Mouse (Mus musculus): Measurements from ENCODE around the gene Map3k4. TPM values are rescaled to one million over a fixed set of nuclear protein-coding genes. Genes with fewer than 3 reads are reported as not detected.

Map3k4 gene
- total and polyA plus RNA-seq, 3 experiments: 12.7 to 22.6 (median 20.9) TPM

DNA sequence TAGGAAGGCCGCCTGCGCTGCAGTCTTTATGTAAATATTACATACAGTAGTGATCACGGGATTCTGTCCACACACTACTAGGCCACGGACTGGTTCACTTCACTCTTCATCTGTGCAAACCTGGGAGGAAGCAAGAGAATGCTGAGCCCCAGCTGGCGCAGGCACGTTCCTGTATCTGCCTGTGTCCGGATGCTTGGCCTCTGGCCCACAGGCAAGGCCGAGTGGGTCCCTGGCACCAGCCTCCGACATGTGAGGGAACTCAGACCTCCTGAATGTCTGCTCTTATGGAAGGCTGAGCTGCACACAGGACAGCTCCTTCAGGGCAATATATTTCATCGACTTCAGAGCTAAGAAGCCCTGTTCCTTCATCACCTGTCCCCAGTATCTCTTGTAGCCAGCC is 90.6 kb downstream of the Map3k4 start:
- no peaks in the 10 kb centered on the region for H3K27me3 ChIP-seq (replicated peaks)
- H3K27ac ChIP-seq (ENCODE audit: insufficient read depth, low read depth): no peak overlapping the region
- peaks cover 38 to 88% of the 10 kb centered on the region in 2 experiments for H3K36me3 ChIP-seq (replicated peaks in 1 of 2; ENCODE audit: control insufficient read depth in 1 of 2, insufficient read depth in 1 of 2, low read length in 1 of 2)
- no peak overlapping the region for H3K4me2 ChIP-seq (ENCODE audit: insufficient read depth, low read depth, poor library complexity, severe bottlenecking)
- H3K9me3 ChIP-seq (replicated peaks; ENCODE audit: low read length): no peaks in the 10 kb centered on the region
- no peak overlapping the region for H3K9ac ChIP-seq (ENCODE audit: insufficient read depth, low read depth)
- no peaks in the 10 kb centered on the region for H3K79me2 ChIP-seq (replicated peaks; ENCODE audit: control insufficient read depth, extremely low read depth, insufficient read depth, poor library complexity, severe bottlenecking)
- H3K4me1 ChIP-seq (ENCODE audit: control insufficient read depth in 1 of 2, insufficient read depth in 2 of 2): peaks cover 0 to 10% of the 10 kb centered on the region in 2 experiments; a peak in 2 of 4 replicates
- DNase-seq (ENCODE audit: extremely low read depth): no peak
- dilution Hi-C loops (cut with MboI; ENCODE audit: extremely low pct_ligation_motif_present, extremely low pct_unique_long_range_greater_than_20kb, low sequenced_read_pairs): no loop called here
- in situ Hi-C loops (cut with MboI; ENCODE audit: low pct_ligation_motif_present, low pct_unique_long_range_greater_than_20kb, low sequenced_read_pairs): no loop called here
- no peak for TF ChIP-seq MXI1 (IDR thresholded peaks at IDR 0.05; ENCODE audit: low read depth, low read length)
- no peak overlapping the region for H3K4me3 ChIP-seq (replicated peaks in 1 of 3; ENCODE audit: low read depth in 2 of 3, low read length in 2 of 3, poor library complexity in 1 of 3)

DNA sequence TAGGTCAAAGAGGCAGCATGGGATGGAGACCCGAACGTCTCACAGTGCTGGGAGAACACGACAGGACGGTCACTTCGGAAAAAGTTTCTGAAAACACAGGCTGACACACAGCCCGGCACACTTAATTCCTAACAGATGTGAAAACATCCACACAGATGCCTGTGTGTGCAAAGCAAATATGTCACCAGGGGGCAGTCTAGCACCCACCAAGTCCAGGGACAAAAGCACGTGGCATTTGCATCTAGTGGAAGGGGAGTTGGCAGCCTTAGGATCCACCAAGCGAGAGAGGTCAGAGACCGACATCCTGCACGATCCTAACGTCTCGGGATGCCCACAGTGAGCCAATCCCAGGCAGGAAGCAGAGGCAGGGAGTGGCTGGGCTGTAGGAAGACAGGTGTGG is 92.0 kb downstream of the Map3k4 start:
- TF ChIP-seq NELFE (IDR thresholded peaks at IDR 0.05; ENCODE audit: low read depth, low read length) (no peak), ZMIZ1 (IDR thresholded peaks at IDR 0.05; ENCODE audit: low read depth, low read length) (0 out of 2 replicates have a peak, but pooled peaks have one; percentile 0), SMC3 (IDR thresholded peaks at IDR 0.05; ENCODE audit: low read depth, low read length) (peak; percentile 72), GABPA (IDR thresholded peaks at IDR 0.05; ENCODE audit: insufficient replicate concordance, low read depth, low read length) (no peak), PAX5 (IDR thresholded peaks at IDR 0.05; ENCODE audit: low read length) (no peak), RAD21 (IDR thresholded peaks at IDR 0.05; ENCODE audit: low read depth, low read length) (peak; percentile 58), TCF12 (IDR thresholded peaks at IDR 0.05; ENCODE audit: low read depth, low read length) (no peak), CTCF (conservative IDR thresholded peaks at IDR 0.05 in 1 of 2, IDR thresholded peaks at IDR 0.05 in 1 of 2; ENCODE audit: low read depth in 2 of 2, low read length in 2 of 2) (peak; percentile 19 to 75; a peak in 3 of 4 replicates), EP300 (IDR thresholded peaks at IDR 0.05; ENCODE audit: low read length) (no peak), MYC (IDR thresholded peaks at IDR 0.05; ENCODE audit: low read depth, low read length) (peak; percentile 93), HCFC1 (IDR thresholded peaks at IDR 0.05; ENCODE audit: low read depth, low read length) (no peak), BHLHE40 (IDR thresholded peaks at IDR 0.05; ENCODE audit: low read depth, low read length) (peak; percentile 56), MXI1 (IDR thresholded peaks at IDR 0.05; ENCODE audit: low read depth, low read length) (0 out of 2 replicates have a peak, but pooled peaks have one; percentile 31), POLR2AphosphoS2 (IDR thresholded peaks at IDR 0.05; ENCODE audit: low read depth, low read length) (no peak; the same call in 1 of the 2 replicates), JUND (conservative IDR thresholded peaks at IDR 0.05; ENCODE audit: low read depth, low read length) (no peak), CHD1 (IDR thresholded peaks at IDR 0.05; ENCODE audit: low read depth, low read length) (no peak), ZKSCAN1 (IDR thresholded peaks at IDR 0.05; ENCODE audit: borderline replicate concordance, low read depth, low read length) (no peak), ETS1 (conservative IDR thresholded peaks at IDR 0.05; ENCODE audit: low read depth, low read length) (no peak), MAX (IDR thresholded peaks at IDR 0.05; ENCODE audit: low read length) (peak; percentile 92), MAFK (IDR thresholded peaks at IDR 0.05; ENCODE audit: insufficient replicate concordance, low read length) (no peak), RCOR1 (conservative IDR thresholded peaks at IDR 0.05; ENCODE audit: low read depth, low read length) (no peak), IRF4 (IDR thresholded peaks at IDR 0.05; ENCODE audit: low read depth, low read length) (no peak)
- Histone ChIP-seq H3K9ac (ENCODE audit: insufficient read depth, low read depth) (no peak overlapping the region), H3K9me3 (replicated peaks; ENCODE audit: low read length) (no peaks in the 10 kb centered on the region), H3K4me1 (ENCODE audit: control insufficient read depth in 1 of 2, insufficient read depth in 2 of 2) (peaks cover 0 to 10% of the 10 kb centered on the region in 2 experiments; a peak in 2 of 4 replicates), H3K4me3 (replicated peaks in 1 of 3; ENCODE audit: low read depth in 2 of 3, low read length in 2 of 3, poor library complexity in 1 of 3) (no peak overlapping the region), H3K36me3 (replicated peaks in 1 of 2; ENCODE audit: control insufficient read depth in 1 of 2, insufficient read depth in 1 of 2, low read length in 1 of 2) (peaks cover 37 to 87% of the 10 kb centered on the region in 2 experiments), H3K4me2 (ENCODE audit: insufficient read depth, low read depth, poor library complexity, severe bottlenecking) (no peak overlapping the region), H3K27me3 (replicated peaks) (no peaks in the 10 kb centered on the region), H3K79me2 (replicated peaks; ENCODE audit: control insufficient read depth, extremely low read depth, insufficient read depth, poor library complexity, severe bottlenecking) (no peaks in the 10 kb centered on the region), H3K27ac (ENCODE audit: insufficient read depth, low read depth) (no peak overlapping the region)
- peak; percentile 50 for DNase-seq (ENCODE audit: extremely low read depth)
- in situ Hi-C loops (cut with MboI; ENCODE audit: low pct_ligation_motif_present, low pct_unique_long_range_greater_than_20kb, low sequenced_read_pairs): no loop called here
- dilution Hi-C loops (cut with MboI; ENCODE audit: extremely low pct_ligation_motif_present, extremely low pct_unique_long_range_greater_than_20kb, low sequenced_read_pairs): no loop called here
